Mouse (Mus musculus): ENCODE data around the gene Olfr1160. TPM values are rescaled to one million over a fixed set of nuclear protein-coding genes. Genes with fewer than 3 reads are reported as not detected.
"Not testable (repeated sequence)": the region's sequence is repeated elsewhere in the genome, so short reads cannot be mapped to it uniquely, and the experiment has no call there.

Olfr1160 gene
- not detected in 2 replicates for polyA plus RNA-seq (2015; fragmentation: Nextera tagmentation; extraction: Ambion mirVana)

- H3K27me3 ChIP-seq, result no peaks in the 10 kb centered on the region
- no peak within 1 kb of the TSS for H3K27ac ChIP-seq
- no peak within 1 kb of the TSS for H3K4me3 ChIP-seq
- H3K9ac ChIP-seq, result no peak within 1 kb of the TSS
- H3K9me3 ChIP-seq (replicated peaks), result no peaks in the 10 kb centered on the region
- H3K36me3 ChIP-seq, result no peaks in the 10 kb centered on the region
- no peak within 1 kb of the TSS for H3K4me2 ChIP-seq
- no peaks in the 10 kb centered on the region for H3K4me1 ChIP-seq (replicated peaks)
- no peak for ATAC-seq (replicated peaks; ENCODE audit: insufficient number of reproducible peaks, insufficient read depth, low FRiP score, low read depth)
Observed at GRCm38 (mm10) chr2:88007515-88008318, at the start of gene Olfr1160. TSS of gene Olfr1160 (minus strand) at chr2:88008268.

GRCm38 (mm10) chr2:88051029-88051428, 43.0 kb upstream of the Olfr1160 start, which contains the start of gene Olfr1162:
TSS of gene Olfr1162 (minus strand) at chr2:88051129.
- H3K4me3 ChIP-seq, result no peak within 1 kb of the TSS
- no peak within 1 kb of the TSS for H3K9ac ChIP-seq
- H3K36me3 ChIP-seq, result no peaks in the 10 kb centered on the region
- ATAC-seq (replicated peaks; ENCODE audit: insufficient number of reproducible peaks, insufficient read depth, low FRiP score, low read depth), result no peak
- H3K27ac ChIP-seq, result no peak within 1 kb of the TSS
- no peak within 1 kb of the TSS for H3K4me2 ChIP-seq
- H3K27me3 ChIP-seq, result no peaks in the 10 kb centered on the region
- H3K9me3 ChIP-seq (replicated peaks), result no peaks in the 10 kb centered on the region
- 72% methylated on average over 1 of the region's 1 CpGs for WGBS
- no peaks in the 10 kb centered on the region for H3K4me1 ChIP-seq (replicated peaks)

DNA sequence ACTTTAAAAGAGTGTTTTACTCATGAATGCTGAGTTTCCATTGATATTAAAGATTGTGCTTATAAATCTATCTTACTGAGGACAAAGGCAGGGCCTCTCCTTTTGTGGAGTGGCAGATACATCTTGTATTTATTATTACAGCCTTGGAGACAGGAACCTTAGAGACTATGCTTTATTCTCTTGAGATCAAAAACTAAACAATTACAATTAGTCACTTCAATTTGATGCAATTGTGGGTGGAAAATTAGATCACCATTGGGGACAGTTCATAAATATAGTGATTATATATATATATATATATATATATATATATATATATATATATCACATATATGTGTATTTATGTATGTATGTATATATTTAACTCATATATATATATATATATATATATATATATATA, 29.5 kb upstream of the Olfr1160 start, which contains the start of gene Olfr73:
TSS of gene Olfr73 (minus strand) at position 101 of the 400 bp plus-strand sequence.
- H3K9me3 ChIP-seq (replicated peaks), result no peaks in the 10 kb centered on the region
- H3K36me3 ChIP-seq, result no peaks in the 10 kb centered on the region
- no peak for ATAC-seq (replicated peaks; ENCODE audit: insufficient number of reproducible peaks, insufficient read depth, low FRiP score, low read depth)
- no peak within 1 kb of the TSS for H3K4me3 ChIP-seq
- no peak within 1 kb of the TSS for H3K4me2 ChIP-seq
- no peaks in the 10 kb centered on the region for H3K27me3 ChIP-seq
- no peak within 1 kb of the TSS for H3K9ac ChIP-seq
- H3K27ac ChIP-seq, result no peak within 1 kb of the TSS
- H3K4me1 ChIP-seq (replicated peaks), result no peaks in the 10 kb centered on the region

- WGBS, result 67% methylated on average over 1 of the region's 1 CpGs
- ATAC-seq (replicated peaks; ENCODE audit: insufficient number of reproducible peaks, insufficient read depth, low FRiP score, low read depth), result not testable (repeated sequence)
Observed at GRCm38 (mm10) chr2:88022474-88022873, 14.4 kb upstream of the Olfr1160 start, which contains the start of gene Olfr1161. TSS of gene Olfr1161 (plus strand) at chr2:88022774.

DNA sequence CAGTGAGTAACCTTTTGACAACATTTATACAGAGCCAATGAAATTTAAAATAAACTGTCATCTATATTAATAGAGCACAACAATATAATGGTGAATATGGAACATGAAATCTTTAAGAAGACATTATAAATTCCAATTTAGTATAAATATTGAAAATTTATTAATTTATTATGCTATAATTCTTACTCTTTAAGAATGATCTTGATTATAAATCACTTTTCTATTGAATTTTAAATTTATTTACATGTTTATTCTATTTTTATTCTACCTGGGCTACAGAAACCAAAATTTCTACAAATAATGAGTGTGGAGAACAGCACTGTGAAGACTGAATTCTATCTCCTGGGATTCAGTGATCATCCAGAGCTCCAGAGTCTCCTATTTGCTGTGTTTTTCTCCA, 18.3 kb downstream of the Olfr1160 start, which contains the start of gene Olfr1158:
TSS of gene Olfr1158 (plus strand) at position 301 of the 400 bp plus-strand sequence.
- Histone ChIP-seq H3K4me3 (no peak within 1 kb of the TSS), H3K4me2 (no peak within 1 kb of the TSS), H3K9ac (no peak within 1 kb of the TSS), H3K4me1 (replicated peaks) (no peaks in the 10 kb centered on the region), H3K36me3 (no peaks in the 10 kb centered on the region), H3K27me3 (no peaks in the 10 kb centered on the region), H3K9me3 (replicated peaks) (no peaks in the 10 kb centered on the region), H3K27ac (no peak within 1 kb of the TSS)
- ATAC-seq (replicated peaks; ENCODE audit: insufficient number of reproducible peaks, insufficient read depth, low FRiP score, low read depth), result no peak

More at GRCm38 (mm10) chr2:88022474-88022873, 14.4 kb upstream of the Olfr1160 start, which contains the start of gene Olfr1161:
- H3K36me3 ChIP-seq; H3K27ac ChIP-seq; H3K9me3 ChIP-seq (replicated peaks); H3K4me1 ChIP-seq (replicated peaks); H3K4me2 ChIP-seq; H3K9ac ChIP-seq; H3K4me3 ChIP-seq; H3K27me3 ChIP-seq: not testable (repeated sequence)

DNA sequence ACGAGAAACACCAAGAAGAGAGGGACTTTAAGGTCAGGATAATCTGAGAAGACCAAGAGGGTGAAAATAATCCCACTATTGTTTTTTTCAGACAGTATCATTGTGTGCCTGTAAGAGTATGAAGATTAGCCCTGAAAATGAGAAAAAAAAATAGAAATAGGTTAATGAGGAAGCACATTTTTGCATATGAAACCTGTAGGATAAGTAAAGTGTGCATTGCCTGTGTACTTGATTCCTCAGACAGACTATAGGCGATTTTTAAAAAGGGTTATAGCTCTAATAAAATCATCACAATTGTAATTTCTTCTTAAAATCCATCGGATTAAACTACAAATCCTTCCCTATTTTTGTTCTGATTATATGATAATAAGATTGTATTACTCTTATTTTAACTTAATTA, 33.5 kb downstream of the Olfr1160 start, which contains the start of gene Olfr74:
TSS of gene Olfr74 (minus strand) at position 101 of the 400 bp plus-strand sequence.
- ATAC-seq (replicated peaks; ENCODE audit: insufficient number of reproducible peaks, insufficient read depth, low FRiP score, low read depth), result no peak
- Histone ChIP-seq H3K4me2 (no peak within 1 kb of the TSS), H3K9me3 (replicated peaks) (no peaks in the 10 kb centered on the region; the same call in 1 of the 2 replicates), H3K27ac (no peak within 1 kb of the TSS), H3K4me1 (replicated peaks) (no peaks in the 10 kb centered on the region), H3K36me3 (no peaks in the 10 kb centered on the region), H3K4me3 (no peak within 1 kb of the TSS), H3K27me3 (no peaks in the 10 kb centered on the region), H3K9ac (no peak within 1 kb of the TSS)
- WGBS, result 63% methylated on average over 3 of the region's 3 CpGs

DNA sequence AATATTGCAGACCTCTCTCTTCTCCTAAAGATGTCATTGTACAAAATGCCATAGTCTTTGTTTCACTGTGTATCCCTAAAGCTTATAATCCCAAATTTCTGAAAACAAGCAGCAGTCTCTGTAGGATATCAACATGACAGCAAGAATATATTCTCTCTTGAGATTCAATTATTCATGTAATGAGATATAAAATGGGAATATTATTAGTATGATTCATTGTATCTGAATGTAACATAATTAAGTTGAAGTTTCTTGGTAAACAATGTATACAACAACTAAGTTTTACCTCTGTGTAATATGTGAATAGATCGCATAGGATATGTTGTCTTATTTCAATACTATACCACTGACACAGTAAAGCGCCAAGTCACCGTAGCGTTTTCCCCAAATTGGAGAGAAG, 39.9 kb downstream of the Olfr1160 start, which contains the start of gene Olfr1157:
TSS of gene Olfr1157 (minus strand) at position 101 of the 400 bp plus-strand sequence.
- Histone ChIP-seq H3K9ac (no peak within 1 kb of the TSS), H3K27ac (no peak within 1 kb of the TSS), H3K9me3 (replicated peaks) (no peaks in the 10 kb centered on the region), H3K4me1 (replicated peaks) (no peaks in the 10 kb centered on the region), H3K36me3 (no peaks in the 10 kb centered on the region), H3K27me3 (no peaks in the 10 kb centered on the region), H3K4me3 (no peak within 1 kb of the TSS), H3K4me2 (no peak within 1 kb of the TSS)
- no peak for ATAC-seq (replicated peaks; ENCODE audit: insufficient number of reproducible peaks, insufficient read depth, low FRiP score, low read depth)
- WGBS, result 82% methylated on average over 4 of the region's 4 CpGs

GRCm38 (mm10) chr2:87953000-87953399, 55.1 kb downstream of the Olfr1160 start, which contains the start of gene Olfr1156:
TSS of gene Olfr1156 (minus strand) at chr2:87953100.
- Histone ChIP-seq H3K4me3 (no peak within 1 kb of the TSS), H3K36me3 (no peaks in the 10 kb centered on the region), H3K9ac (no peak within 1 kb of the TSS), H3K27ac (no peak within 1 kb of the TSS), H3K4me2 (no peak within 1 kb of the TSS), H3K27me3 (no peaks in the 10 kb centered on the region), H3K4me1 (replicated peaks) (no peaks in the 10 kb centered on the region), H3K9me3 (replicated peaks) (no peaks in the 10 kb centered on the region)
- ATAC-seq (replicated peaks; ENCODE audit: insufficient number of reproducible peaks, insufficient read depth, low FRiP score, low read depth), result no peak

Other genes starting within 250 kb of the Olfr1160 start
- not detected in 2 replicates for gene Olfr152, start 228.8 kb downstream of the Olfr1160 start, polyA plus RNA-seq (2015; fragmentation: Nextera tagmentation; extraction: Ambion mirVana)
- gene Olfr1143, start 207.7 kb downstream of the Olfr1160 start, polyA plus RNA-seq (2015; fragmentation: Nextera tagmentation; extraction: Ambion mirVana), result not detected in 2 replicates
- gene Olfr1145, start 198.4 kb downstream of the Olfr1160 start, polyA plus RNA-seq (2015; fragmentation: Nextera tagmentation; extraction: Ambion mirVana), result not detected in 2 replicates
- gene Olfr1148, start 177.7 kb downstream of the Olfr1160 start, polyA plus RNA-seq (2015; fragmentation: Nextera tagmentation; extraction: Ambion mirVana), result not detected in 2 replicates
- gene Olfr1150-ps1, start 164.3 kb downstream of the Olfr1160 start, polyA plus RNA-seq (2015; fragmentation: Nextera tagmentation; extraction: Ambion mirVana), result not detected in 2 replicates
- not detected in 2 replicates for gene Olfr1151, start 152.4 kb downstream of the Olfr1160 start, polyA plus RNA-seq (2015; fragmentation: Nextera tagmentation; extraction: Ambion mirVana)
- gene Olfr1152, start 141.8 kb downstream of the Olfr1160 start, polyA plus RNA-seq (2015; fragmentation: Nextera tagmentation; extraction: Ambion mirVana), result not detected in 2 replicates
- gene Olfr1153, start 113.3 kb downstream of the Olfr1160 start, polyA plus RNA-seq (2015; fragmentation: Nextera tagmentation; extraction: Ambion mirVana), result not detected in 2 replicates
- not detected in 2 replicates for gene Olfr1154, start 103.1 kb downstream of the Olfr1160 start, polyA plus RNA-seq (2015; fragmentation: Nextera tagmentation; extraction: Ambion mirVana)
- not detected in 2 replicates for gene Olfr1155, start 63.1 kb downstream of the Olfr1160 start, polyA plus RNA-seq (2015; fragmentation: Nextera tagmentation; extraction: Ambion mirVana)
- gene Olfr1156, start 55.2 kb downstream of the Olfr1160 start, polyA plus RNA-seq (2015; fragmentation: Nextera tagmentation; extraction: Ambion mirVana), result not detected in 2 replicates
- not detected in 2 replicates for gene Olfr1157, start 40.0 kb downstream of the Olfr1160 start, polyA plus RNA-seq (2015; fragmentation: Nextera tagmentation; extraction: Ambion mirVana)
- not detected in 2 replicates for gene Olfr74, start 33.6 kb downstream of the Olfr1160 start, polyA plus RNA-seq (2015; fragmentation: Nextera tagmentation; extraction: Ambion mirVana)
- gene Olfr1158, start 18.2 kb downstream of the Olfr1160 start, polyA plus RNA-seq (2015; fragmentation: Nextera tagmentation; extraction: Ambion mirVana), result not detected in 2 replicates
- not detected in 2 replicates for gene Olfr1161, start 14.5 kb upstream of the Olfr1160 start, polyA plus RNA-seq (2015; fragmentation: Nextera tagmentation; extraction: Ambion mirVana)
- gene Olfr73, start 29.4 kb upstream of the Olfr1160 start, polyA plus RNA-seq (2015; fragmentation: Nextera tagmentation; extraction: Ambion mirVana), result not detected in 2 replicates
- gene Olfr1162, start 42.9 kb upstream of the Olfr1160 start, polyA plus RNA-seq (2015; fragmentation: Nextera tagmentation; extraction: Ambion mirVana), result not detected in 2 replicates
- gene Olfr1163, start 63.6 kb upstream of the Olfr1160 start, polyA plus RNA-seq (2015; fragmentation: Nextera tagmentation; extraction: Ambion mirVana), result not detected in 2 replicates
- not detected in 2 replicates for gene Olfr1164, start 85.7 kb upstream of the Olfr1160 start, polyA plus RNA-seq (2015; fragmentation: Nextera tagmentation; extraction: Ambion mirVana)
- not detected in 2 replicates for gene Olfr1166, start 120.0 kb upstream of the Olfr1160 start, polyA plus RNA-seq (2015; fragmentation: Nextera tagmentation; extraction: Ambion mirVana)
- gene Olfr1167, start 146.9 kb upstream of the Olfr1160 start, polyA plus RNA-seq (2015; fragmentation: Nextera tagmentation; extraction: Ambion mirVana), result not detected in 2 replicates
- not detected in 2 replicates for gene Olfr1168, start 173.6 kb upstream of the Olfr1160 start, polyA plus RNA-seq (2015; fragmentation: Nextera tagmentation; extraction: Ambion mirVana)
- not detected in 2 replicates for gene Olfr1170, start 220.1 kb upstream of the Olfr1160 start, polyA plus RNA-seq (2015; fragmentation: Nextera tagmentation; extraction: Ambion mirVana)

Measured in heart, embryonic 15.5 days (tissue).